Mouse (Mus musculus) NIH3T3 (cell line): ENCODE data around the gene Hnf1a.
A peak's percentile ranks its signal among the peaks of the same experiment; 100 is the strongest.

Experiments
- DNase-seq: peaks from one replicate; pipeline ENCODE4 v3.0.0-alpha.2; 2012; ENCODE audit warnings: low read depth

The Hnf1a gene

GRCm38 (mm10) chr5:114970824-114971227 lies at the start of gene Hnf1a:
Gene Hnf1a, minus strand, starts transcription at chr5:114971094.
- DNase-seq = no peak

GRCm38 (mm10) chr5:115018813-115019212 lies 47.9 kb upstream of the Hnf1a start:
- DNase-seq = no peak

GRCm38 (mm10) chr5:115018270-115018669 lies 47.4 kb upstream of the Hnf1a start:
- DNase-seq = no peak

GRCm38 (mm10) chr5:115015121-115015520 lies 44.2 kb upstream of the Hnf1a start:
- no peak for DNase-seq

GRCm38 (mm10) chr5:115014570-115014969 lies 43.7 kb upstream of the Hnf1a start:
- no peak for DNase-seq

- no peak for DNase-seq
These were observed 42.5 kb upstream of the Hnf1a start for GRCm38 (mm10) chr5:115013436-115013835.

- DNase-seq = peak; percentile 53
These were observed 40.8 kb upstream of the Hnf1a start for GRCm38 (mm10) chr5:115011519-115012261.

- DNase-seq = no peak
These were observed 40.3 kb upstream of the Hnf1a start for GRCm38 (mm10) chr5:115011217-115011518.

GRCm38 (mm10) chr5:115010577-115011216 lies 39.8 kb upstream of the Hnf1a start, which contains the start of gene Sppl3:
Gene Sppl3, plus strand, starts transcription at chr5:115011137.
- DNase-seq = peak; percentile 97

GRCm38 (mm10) chr5:115009961-115010360 lies 39.1 kb upstream of the Hnf1a start:
- peak; percentile 43 for DNase-seq

GRCm38 (mm10) chr5:115009143-115009542 lies 38.2 kb upstream of the Hnf1a start:
- no peak for DNase-seq

- DNase-seq = peak; percentile 43
These were observed 37.4 kb upstream of the Hnf1a start for GRCm38 (mm10) chr5:115008307-115008706.

GRCm38 (mm10) chr5:115007768-115008167 lies 36.9 kb upstream of the Hnf1a start:
- DNase-seq = no peak

- DNase-seq = no peak
These were observed 32.5 kb upstream of the Hnf1a start for GRCm38 (mm10) chr5:115003224-115003873.

- DNase-seq = no peak
These were observed 31.9 kb upstream of the Hnf1a start for GRCm38 (mm10) chr5:115002781-115003180.

GRCm38 (mm10) chr5:115001464-115001863 lies 30.6 kb upstream of the Hnf1a start:
- no peak for DNase-seq

- no peak for DNase-seq
These were observed 29.6 kb upstream of the Hnf1a start for GRCm38 (mm10) chr5:115000503-115000902.

- no peak for DNase-seq
These were observed 26.4 kb upstream of the Hnf1a start for GRCm38 (mm10) chr5:114997327-114997726.

- no peak for DNase-seq
These were observed 25.6 kb upstream of the Hnf1a start for GRCm38 (mm10) chr5:114996447-114996846.

GRCm38 (mm10) chr5:114985074-114985473 lies 14.2 kb upstream of the Hnf1a start:
- no peak for DNase-seq

GRCm38 (mm10) chr5:114982001-114982400 lies 11.1 kb upstream of the Hnf1a start:
- DNase-seq = no peak

- no peak for DNase-seq
These were observed 9.3 kb upstream of the Hnf1a start for GRCm38 (mm10) chr5:114980122-114980748.
